Mouse (Mus musculus): ENCODE results near the gene Gba2. TPM values are rescaled to one million over a fixed set of nuclear protein-coding genes. Genes with fewer than 3 reads are reported as not detected.
"Not testable (repeated sequence)": the region's sequence is repeated elsewhere in the genome, so short reads cannot be mapped to it uniquely, and the experiment has no call there.

Gba2 gene
- polyA plus RNA-seq, 1 experiment from 2014 or later: 16.7 TPM

- ATAC-seq (ENCODE audit: insufficient read depth); H3K27ac ChIP-seq (replicated peaks); H3K9ac ChIP-seq; H3K4me2 ChIP-seq; H3K9me3 ChIP-seq (replicated peaks); H3K4me3 ChIP-seq (replicated peaks); H3K4me1 ChIP-seq (replicated peaks); H3K27me3 ChIP-seq: not testable (repeated sequence)
- 90% methylated on average over 6 of the region's 6 CpGs for WGBS (ENCODE audit: insufficient replicate concordance)
- peaks cover 100% of the 10 kb centered on the region for H3K36me3 ChIP-seq (replicated peaks)
These were observed 26.8 kb downstream of the Gba2 start for GRCm38 (mm10) chr4:43551854-43552253.

DNA sequence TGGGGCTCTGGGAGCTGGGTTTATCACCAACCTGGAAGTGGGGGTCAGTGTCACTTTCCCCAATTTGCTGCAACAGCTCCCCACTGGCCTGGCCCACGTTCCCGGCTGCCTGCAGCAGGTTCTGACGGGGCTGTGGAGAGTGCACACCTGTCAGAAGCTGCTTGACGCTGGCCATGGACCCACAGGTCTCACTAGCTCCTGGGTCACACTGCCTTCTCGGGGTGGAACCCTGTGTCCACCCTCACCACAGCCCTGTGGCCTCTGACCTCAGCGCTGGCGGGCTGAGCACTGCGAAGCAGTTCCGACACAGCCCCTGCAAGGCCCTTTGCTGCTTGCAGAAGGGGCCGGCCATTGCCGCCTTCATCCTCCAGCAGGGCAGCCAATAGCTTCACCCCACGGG is 29.6 kb downstream of the Gba2 start:
- no peak overlapping the region for H3K27ac ChIP-seq (replicated peaks)
- no peak overlapping the region for H3K4me2 ChIP-seq
- H3K4me3 ChIP-seq (replicated peaks): no peak overlapping the region
- peaks cover 100% of the 10 kb centered on the region for H3K36me3 ChIP-seq (replicated peaks)
- ATAC-seq (ENCODE audit: insufficient read depth): no peak
- no peaks in the 10 kb centered on the region for H3K27me3 ChIP-seq
- H3K9me3 ChIP-seq (replicated peaks): 0 out of 2 replicates have a peak, but pooled peaks cover 8% of the 10 kb centered on the region
- no peak overlapping the region for H3K9ac ChIP-seq
- 90% methylated on average over 12 of the region's 12 CpGs for WGBS (ENCODE audit: insufficient replicate concordance)
- no peaks in the 10 kb centered on the region for H3K4me1 ChIP-seq (replicated peaks)

GRCm38 (mm10) chr4:43547160-43547559 is 31.5 kb downstream of the Gba2 start:
- H3K9me3 ChIP-seq (replicated peaks): 0 out of 2 replicates have a peak, but pooled peaks cover under 1% of the 10 kb centered on the region
- ATAC-seq (ENCODE audit: insufficient read depth): no peak
- peaks cover 100% of the 10 kb centered on the region for H3K36me3 ChIP-seq (replicated peaks)
- 87% methylated on average over 8 of the region's 8 CpGs for WGBS (ENCODE audit: insufficient replicate concordance)
- no peaks in the 10 kb centered on the region for H3K27me3 ChIP-seq
- no peak overlapping the region for H3K4me3 ChIP-seq (replicated peaks)
- H3K9ac ChIP-seq: no peak overlapping the region
- no peak overlapping the region for H3K4me2 ChIP-seq
- H3K27ac ChIP-seq (replicated peaks): no peak overlapping the region
- H3K4me1 ChIP-seq (replicated peaks): no peaks in the 10 kb centered on the region

DNA sequence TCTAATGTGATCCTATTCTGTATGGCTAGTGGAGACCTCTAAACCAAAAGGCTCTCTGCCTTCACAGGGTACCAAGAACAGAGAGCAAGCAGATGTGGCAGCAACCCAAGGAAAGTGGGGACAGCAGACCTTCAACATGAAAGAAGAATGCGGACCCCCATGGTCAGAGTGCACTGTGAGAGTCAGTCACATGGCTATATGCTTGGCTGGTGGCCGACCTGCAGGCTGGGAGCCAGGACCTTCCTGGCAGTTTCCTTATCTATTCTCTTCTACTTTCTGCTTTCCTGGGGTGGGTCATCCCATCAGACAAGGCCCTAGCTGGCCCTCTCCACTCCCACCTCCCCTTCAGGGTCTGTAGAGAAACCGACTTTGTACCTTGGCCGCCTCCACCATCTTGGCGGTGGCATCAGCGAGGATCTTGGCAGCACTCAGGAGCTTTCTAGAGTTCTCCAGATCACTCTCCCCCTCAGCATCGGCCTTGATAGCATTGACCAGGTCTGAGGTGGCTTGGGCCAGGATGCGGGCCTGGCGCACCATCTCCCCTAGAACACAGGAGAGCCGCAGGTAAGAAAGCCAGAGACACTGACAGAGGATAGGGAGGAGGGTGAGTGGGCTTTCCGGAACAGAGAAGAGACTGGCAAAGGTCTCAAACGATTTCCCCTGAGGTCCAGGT is 32.2 kb downstream of the Gba2 start:
- Histone ChIP-seq H3K4me2 (no peak overlapping the region), H3K36me3 (replicated peaks) (peaks cover 100% of the 10 kb centered on the region), H3K27ac (replicated peaks) (no peak overlapping the region), H3K9me3 (replicated peaks) (no peaks in the 10 kb centered on the region), H3K4me3 (replicated peaks) (no peak overlapping the region), H3K4me1 (replicated peaks) (no peaks in the 10 kb centered on the region), H3K27me3 (no peaks in the 10 kb centered on the region), H3K9ac (no peak overlapping the region)
- 88% methylated on average over 12 of the region's 12 CpGs for WGBS (ENCODE audit: insufficient replicate concordance)
- no peak for ATAC-seq (ENCODE audit: insufficient read depth)

DNA sequence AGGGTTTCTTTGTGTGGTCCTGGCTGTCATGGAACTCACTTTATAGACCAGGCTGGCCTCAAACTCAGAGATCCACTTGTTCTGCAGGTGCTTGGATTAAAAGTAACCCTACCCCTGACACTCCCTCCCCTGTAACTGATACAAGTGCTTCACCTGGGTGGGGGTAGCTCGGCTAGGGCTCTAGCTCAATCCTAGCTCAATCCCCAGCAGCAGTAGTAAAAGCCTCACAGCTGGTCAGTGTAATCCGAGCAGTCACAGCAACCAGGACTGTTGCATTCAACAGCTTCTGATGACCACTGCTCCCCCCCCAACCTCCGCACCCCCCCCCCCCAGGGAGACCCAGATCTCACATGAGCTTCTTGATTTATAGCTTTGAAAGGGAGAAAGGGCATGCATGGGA is 36.6 kb downstream of the Gba2 start:
- H3K4me1 ChIP-seq (replicated peaks): no peaks in the 10 kb centered on the region
- WGBS (ENCODE audit: insufficient replicate concordance): 92% methylated on average over 3 of the region's 3 CpGs

DNA sequence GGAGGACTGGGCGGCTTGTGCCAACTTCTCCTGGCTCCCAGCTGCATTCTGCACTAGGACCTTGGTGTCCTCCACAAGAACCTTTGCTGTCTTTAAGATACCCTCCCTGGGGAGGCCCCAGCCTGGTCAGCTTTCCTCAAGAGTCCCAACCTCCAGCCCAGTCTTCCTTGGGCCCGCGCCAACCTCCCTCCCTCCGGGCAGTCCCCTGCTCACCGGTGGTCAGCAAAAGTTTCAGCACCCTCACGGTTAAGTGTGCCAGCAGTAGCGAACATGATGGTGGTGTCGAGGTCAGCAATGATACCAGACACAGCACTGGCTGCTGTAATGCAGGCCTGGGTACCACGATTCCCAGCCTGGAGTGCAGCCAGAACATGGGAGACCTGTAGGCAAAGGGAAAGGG is 42.6 kb downstream of the Gba2 start:
- no peak overlapping the region for H3K4me3 ChIP-seq (replicated peaks)
- H3K9me3 ChIP-seq (replicated peaks): no peaks in the 10 kb centered on the region
- peaks cover 100% of the 10 kb centered on the region for H3K36me3 ChIP-seq (replicated peaks)
- no peaks in the 10 kb centered on the region for H3K4me1 ChIP-seq (replicated peaks)
- 91% methylated on average over 9 of the region's 9 CpGs for WGBS (ENCODE audit: insufficient replicate concordance)
- no peaks in the 10 kb centered on the region for H3K27me3 ChIP-seq
- H3K9ac ChIP-seq: no peak overlapping the region
- no peak for ATAC-seq (ENCODE audit: insufficient read depth)
- no peak overlapping the region for H3K4me2 ChIP-seq
- H3K27ac ChIP-seq (replicated peaks): no peak overlapping the region

More for the DNA sequence above, 36.6 kb downstream of the Gba2 start:
- Histone ChIP-seq H3K27ac (replicated peaks) (no peak overlapping the region), H3K4me3 (replicated peaks) (no peak overlapping the region), H3K27me3 (no peaks in the 10 kb centered on the region), H3K36me3 (replicated peaks) (peaks cover 100% of the 10 kb centered on the region), H3K9me3 (replicated peaks) (no peaks in the 10 kb centered on the region), H3K4me2 (no peak overlapping the region), H3K9ac (no peak overlapping the region)
- ATAC-seq (ENCODE audit: insufficient read depth): no peak

DNA sequence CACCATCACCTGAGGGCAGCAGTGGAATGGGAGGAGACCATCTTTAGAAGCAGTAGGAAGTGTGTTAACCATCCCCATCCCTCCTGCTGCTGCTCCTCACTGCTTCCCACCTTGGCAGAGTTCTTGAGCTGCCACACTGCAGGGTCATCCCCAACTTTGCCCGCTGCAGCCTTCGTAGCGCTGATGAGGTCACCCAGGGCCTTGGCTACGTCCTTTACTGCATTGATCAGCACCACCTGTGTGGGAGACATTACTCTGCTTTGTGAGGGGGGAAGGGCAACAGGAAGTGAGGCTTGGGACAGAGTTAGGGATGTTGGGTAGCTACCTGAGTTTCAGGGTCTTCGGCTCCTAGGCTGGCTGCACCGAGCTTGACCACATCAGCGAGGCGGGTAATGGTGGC is 43.0 kb downstream of the Gba2 start:
- no peak for ATAC-seq (ENCODE audit: insufficient read depth)
- no peak overlapping the region for H3K4me3 ChIP-seq (replicated peaks)
- H3K27me3 ChIP-seq: no peaks in the 10 kb centered on the region
- no peak overlapping the region for H3K4me2 ChIP-seq
- H3K36me3 ChIP-seq (replicated peaks): peaks cover 100% of the 10 kb centered on the region
- peaks cover 2% of the 10 kb centered on the region; the same call in 1 of the 2 replicates for H3K4me1 ChIP-seq (replicated peaks)
- WGBS (ENCODE audit: insufficient replicate concordance): 87% methylated on average over 8 of the region's 8 CpGs
- H3K9me3 ChIP-seq (replicated peaks): no peaks in the 10 kb centered on the region
- no peak overlapping the region for H3K27ac ChIP-seq (replicated peaks)
- H3K9ac ChIP-seq: no peak overlapping the region

GRCm38 (mm10) chr4:43533270-43533669 is 45.4 kb downstream of the Gba2 start:
- no peak overlapping the region for H3K4me3 ChIP-seq (replicated peaks)
- ATAC-seq (ENCODE audit: insufficient read depth): no peak
- H3K9ac ChIP-seq: no peak overlapping the region
- peaks cover 83% of the 10 kb centered on the region for H3K36me3 ChIP-seq (replicated peaks)
- 84% methylated on average over 9 of the region's 9 CpGs for WGBS (ENCODE audit: insufficient replicate concordance)
- H3K9me3 ChIP-seq (replicated peaks): no peaks in the 10 kb centered on the region
- H3K27me3 ChIP-seq: no peaks in the 10 kb centered on the region
- no peak overlapping the region for H3K27ac ChIP-seq (replicated peaks)
- no peak overlapping the region for H3K4me2 ChIP-seq
- peaks cover 10% of the 10 kb centered on the region for H3K4me1 ChIP-seq (replicated peaks)

DNA sequence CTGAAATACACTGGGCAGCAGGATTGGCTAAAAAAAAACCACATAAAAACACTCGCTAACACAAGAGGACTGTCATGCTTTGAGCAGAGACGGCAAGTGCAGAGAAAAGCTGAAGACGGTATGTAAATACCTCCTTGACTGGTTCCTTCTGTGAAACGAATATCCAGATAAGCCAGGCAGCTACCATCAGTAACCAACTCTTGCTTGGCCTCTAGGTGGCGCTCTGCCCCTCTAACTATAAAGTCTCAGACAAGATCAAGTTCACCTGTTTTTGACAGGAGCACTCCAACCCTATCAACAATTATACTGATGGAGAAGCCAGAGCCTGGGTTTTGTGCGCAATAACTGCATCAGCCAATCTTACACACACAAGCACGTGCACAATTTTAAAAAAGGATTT is 48.1 kb downstream of the Gba2 start:
- peak; percentile 35; the same call in 1 of the 2 replicates for ATAC-seq (ENCODE audit: insufficient read depth)
- no peak overlapping the region for H3K27ac ChIP-seq (replicated peaks)
- WGBS (ENCODE audit: insufficient replicate concordance): 19% methylated on average over 7 of the region's 7 CpGs

DNA sequence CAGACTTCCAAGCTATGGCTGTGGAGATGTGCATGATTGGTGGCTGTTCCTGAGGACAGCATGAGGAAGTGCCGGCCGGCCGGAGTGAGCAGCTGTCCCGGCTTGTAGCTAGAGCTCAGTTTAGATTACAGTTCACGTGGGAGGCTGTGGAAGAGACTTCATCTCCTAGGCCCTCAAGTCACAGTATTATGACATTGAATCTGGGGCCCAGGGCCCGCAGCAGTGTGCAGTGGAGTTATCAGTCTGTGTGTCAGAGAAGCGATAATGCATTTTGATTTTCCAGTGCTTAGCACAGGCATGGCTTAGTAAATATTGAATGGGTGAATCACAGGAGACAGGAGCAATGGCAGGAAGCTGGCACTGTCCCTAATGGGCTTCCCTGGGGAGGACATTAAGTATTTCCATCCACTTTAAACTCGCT is 48.6 kb downstream of the Gba2 start:
- Histone ChIP-seq H3K4me2 (no peak overlapping the region), H3K9ac (no peak overlapping the region), H3K4me3 (replicated peaks) (no peak overlapping the region), H3K36me3 (replicated peaks) (peaks cover 52% of the 10 kb centered on the region), H3K9me3 (replicated peaks) (no peaks in the 10 kb centered on the region), H3K4me1 (replicated peaks) (peaks cover 10% of the 10 kb centered on the region), H3K27me3 (peaks cover 22% of the 10 kb centered on the region), H3K27ac (replicated peaks) (no peak overlapping the region)
- 0 out of 2 replicates have a peak, but pooled peaks have one; percentile 9 for ATAC-seq (ENCODE audit: insufficient read depth)
- 46% methylated on average over 8 of the region's 8 CpGs for WGBS (ENCODE audit: insufficient replicate concordance)

More for the DNA sequence above, 48.1 kb downstream of the Gba2 start:
- Histone ChIP-seq H3K9me3 (replicated peaks) (no peaks in the 10 kb centered on the region), H3K27me3 (peaks cover 17% of the 10 kb centered on the region), H3K4me3 (replicated peaks) (no peak overlapping the region), H3K4me1 (replicated peaks) (peaks cover 10% of the 10 kb centered on the region), H3K4me2 (no peak overlapping the region), H3K9ac (no peak overlapping the region), H3K36me3 (replicated peaks) (peaks cover 56% of the 10 kb centered on the region)

GRCm38 (mm10) chr4:43528487-43528886 is 50.2 kb downstream of the Gba2 start:
- WGBS (ENCODE audit: insufficient replicate concordance): 78% methylated on average over 9 of the region's 9 CpGs
- H3K4me1 ChIP-seq (replicated peaks): peaks cover 20% of the 10 kb centered on the region
- ATAC-seq (ENCODE audit: insufficient read depth): no peak

GRCm38 (mm10) chr4:43527880-43528279 is 50.8 kb downstream of the Gba2 start:
- Histone ChIP-seq H3K4me2 (no peak overlapping the region), H3K4me1 (replicated peaks) (peaks cover 26% of the 10 kb centered on the region), H3K4me3 (replicated peaks) (no peak overlapping the region), H3K9ac (no peak overlapping the region), H3K27me3 (peaks cover 44% of the 10 kb centered on the region), H3K9me3 (replicated peaks) (no peaks in the 10 kb centered on the region), H3K27ac (replicated peaks) (no peak overlapping the region), H3K36me3 (replicated peaks) (peaks cover 29% of the 10 kb centered on the region)
- WGBS (ENCODE audit: insufficient replicate concordance): 59% methylated on average over 5 of the region's 5 CpGs
- no peak for ATAC-seq (ENCODE audit: insufficient read depth)

More at GRCm38 (mm10) chr4:43528487-43528886, 50.2 kb downstream of the Gba2 start:
- Histone ChIP-seq H3K27me3 (peaks cover 38% of the 10 kb centered on the region), H3K9me3 (replicated peaks) (no peaks in the 10 kb centered on the region), H3K4me3 (replicated peaks) (no peak overlapping the region), H3K36me3 (replicated peaks) (peaks cover 36% of the 10 kb centered on the region), H3K27ac (replicated peaks) (no peak overlapping the region), H3K9ac (no peak overlapping the region), H3K4me2 (no peak overlapping the region)
